Mouse (Mus musculus): Measurements from ENCODE around the gene Rnf185.

- TF ChIP-seq CTCF (IDR thresholded peaks at IDR 0.05; ENCODE audit: low read depth): no peak
- TF ChIP-seq EP300 (IDR thresholded peaks at IDR 0.05; ENCODE audit: low read depth): no peak
These were observed 20.6 kb downstream of the Rnf185 start for GRCm38 (mm10) chr11:3431515-3431914.
